Mouse (Mus musculus): Measurements from ENCODE around the gene Hist2h2bb. TPM values are rescaled to one million over a fixed set of nuclear protein-coding genes. Genes with fewer than 3 reads are reported as not detected.
"Not testable (repeated sequence)": the region's sequence is repeated elsewhere in the genome, so short reads cannot be mapped to it uniquely, and the experiment has no call there.

Hist2h2bb gene
- 10 to 100 TPM; 15.3 to 27.5 TPM for total RNA-seq (2021)
- long read RNA-seq, experiment 1, result 0 reads
- long read RNA-seq, experiment 2, result 0 reads

DNA sequence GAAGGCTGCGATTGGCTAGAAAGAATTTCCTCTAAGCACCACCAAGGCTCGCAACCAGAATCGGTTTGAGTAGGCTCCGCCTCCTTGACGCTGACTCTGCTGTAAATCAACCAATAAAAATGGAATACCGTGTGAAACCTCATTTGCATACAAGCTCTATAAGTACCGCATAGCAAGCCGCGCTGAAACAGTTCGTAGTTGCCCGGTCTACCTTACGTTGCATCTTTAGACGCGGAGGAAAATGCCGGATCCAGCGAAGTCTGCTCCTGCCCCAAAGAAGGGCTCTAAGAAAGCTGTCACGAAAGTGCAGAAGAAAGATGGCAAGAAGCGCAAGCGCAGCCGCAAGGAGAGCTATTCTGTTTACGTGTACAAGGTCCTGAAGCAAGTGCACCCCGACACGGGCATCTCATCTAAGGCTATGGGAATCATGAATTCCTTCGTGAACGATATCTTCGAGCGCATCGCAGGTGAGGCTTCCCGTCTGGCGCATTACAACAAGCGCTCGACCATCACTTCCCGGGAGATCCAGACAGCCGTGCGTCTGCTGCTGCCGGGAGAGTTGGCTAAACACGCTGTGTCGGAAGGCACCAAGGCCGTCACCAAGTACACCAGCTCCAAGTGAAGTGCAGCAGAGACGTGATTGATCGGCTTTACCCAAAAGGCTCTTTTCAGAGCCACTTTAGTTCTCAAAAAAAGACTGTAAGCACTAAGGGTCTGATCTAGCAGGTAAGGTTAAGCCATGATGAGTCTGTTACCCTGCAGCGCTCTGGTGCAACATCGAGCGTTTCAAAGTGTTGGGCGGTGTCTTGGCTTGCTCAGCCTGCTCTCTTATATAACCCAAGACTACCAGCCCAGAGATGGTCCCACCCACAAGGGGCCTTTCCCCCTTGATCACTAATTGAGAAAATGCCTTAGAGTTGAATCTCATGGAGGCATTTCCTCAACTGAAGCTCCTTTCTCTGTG is at the start of gene Hist2h2bb:
TSS of gene Hist2h2bb (plus strand) at position 242 of the 964 bp plus-strand sequence.
- DNase-seq (ENCODE audit: low spot score), result peak; percentile 92

GRCm38 (mm10) chr3:96220131-96220764 is 49.3 kb upstream of the Hist2h2bb start:
- not testable (repeated sequence) for DNase-seq (ENCODE audit: low spot score)

- peak; percentile 89 for DNase-seq (ENCODE audit: low spot score)
Measured at GRCm38 (mm10) chr3:96220765-96221639, 48.5 kb upstream of the Hist2h2bb start, which contains the start of the genes Hist2h2ac and Hist2h2be. Gene Hist2h2ac, minus strand, starts transcription at chr3:96220880. Gene Hist2h2be, plus strand, starts transcription at chr3:96221119.

- DNase-seq (ENCODE audit: low spot score), result no peak
Measured at GRCm38 (mm10) chr3:96221640-96222038, 47.9 kb upstream of the Hist2h2bb start.

GRCm38 (mm10) chr3:96222774-96223173 is 46.8 kb upstream of the Hist2h2bb start:
- DNase-seq (ENCODE audit: low spot score), result no peak

DNA sequence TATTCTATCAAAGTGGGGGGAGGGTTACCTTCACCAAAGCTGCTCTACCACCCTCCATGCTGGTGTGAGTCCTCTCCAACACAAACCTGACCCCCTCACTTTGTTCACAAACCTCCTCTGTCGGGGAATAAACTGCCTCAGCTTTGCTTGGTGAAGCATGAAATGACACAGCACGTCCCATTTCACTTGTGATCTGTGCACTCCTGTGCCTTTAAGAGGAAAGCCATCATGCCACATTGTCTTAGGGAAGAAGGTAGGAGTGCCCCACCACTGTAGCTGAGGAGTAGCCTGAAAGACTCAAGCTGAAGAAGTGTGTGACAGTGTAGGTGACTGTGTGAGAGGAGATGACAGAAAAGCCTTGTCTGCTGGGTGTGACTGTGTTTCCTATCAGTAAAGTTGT is 44.1 kb upstream of the Hist2h2bb start:
- no peak for DNase-seq (ENCODE audit: low spot score)

DNA sequence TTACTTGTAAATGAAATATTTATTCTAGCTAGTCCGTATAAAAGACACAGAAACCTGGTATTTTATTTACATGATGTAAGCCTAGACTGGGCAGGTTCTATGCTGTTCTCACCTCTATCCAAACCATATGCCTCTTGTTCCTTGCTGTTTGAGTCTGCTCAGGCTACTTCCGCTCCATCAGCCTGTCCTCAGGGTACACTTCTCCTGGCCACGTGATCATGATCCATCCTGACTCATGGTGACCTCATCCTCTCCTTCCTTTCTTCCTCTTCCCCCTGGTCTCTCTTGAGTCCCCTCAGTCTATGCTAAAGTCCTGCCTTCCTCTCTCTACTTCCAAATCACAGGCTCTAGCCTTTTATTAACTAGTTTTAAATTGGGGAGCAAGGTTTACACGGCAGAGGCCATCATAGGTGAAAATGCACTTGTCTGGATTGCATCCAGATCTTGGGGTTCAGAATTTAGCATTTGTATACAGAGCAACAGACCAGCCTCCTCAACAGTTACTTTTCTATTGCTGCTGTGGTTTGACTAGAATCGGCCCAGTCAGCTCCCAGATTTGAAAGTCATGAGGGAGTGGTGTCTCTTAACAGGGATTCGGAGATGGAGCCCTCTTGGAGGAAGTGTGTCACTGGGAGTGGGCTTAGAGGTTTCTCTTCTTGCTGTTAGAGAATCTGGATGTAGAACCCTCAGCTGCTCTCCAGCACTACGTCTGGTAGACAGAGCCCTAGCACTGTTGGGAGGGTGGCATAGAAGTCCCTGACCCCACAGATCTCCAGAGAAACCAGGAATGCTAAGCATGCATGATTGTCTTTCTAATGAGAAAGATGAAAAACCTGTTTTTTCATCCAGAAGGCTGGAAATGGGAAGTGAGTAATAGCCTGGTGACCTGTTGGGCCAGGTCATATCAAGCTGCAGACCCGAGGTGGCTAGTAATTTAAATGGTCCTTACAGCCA is 42.6 kb upstream of the Hist2h2bb start:
- no peak for DNase-seq (ENCODE audit: low spot score)

- no peak for DNase-seq (ENCODE audit: low spot score)
Measured at GRCm38 (mm10) chr3:96228828-96229227, 40.7 kb upstream of the Hist2h2bb start.

DNA sequence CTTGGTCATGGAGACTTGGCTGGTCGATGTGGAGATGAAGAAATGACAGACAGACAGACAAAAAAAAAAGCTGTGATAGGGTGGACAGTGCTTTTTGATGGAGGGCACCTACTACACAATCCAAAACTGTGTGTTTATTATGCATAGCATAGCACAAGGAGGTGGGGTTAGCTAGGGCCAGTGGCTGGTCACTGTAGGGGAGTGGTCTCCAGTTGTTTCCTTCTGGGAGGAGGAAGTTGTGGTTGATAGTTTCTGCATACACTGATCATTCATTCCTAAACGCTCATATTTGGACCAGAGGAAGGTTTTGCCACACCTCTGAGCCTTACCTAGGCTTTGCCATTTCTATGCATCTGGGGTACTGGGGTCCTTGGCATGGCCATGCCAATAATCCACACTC is 39.1 kb upstream of the Hist2h2bb start:
- no peak for DNase-seq (ENCODE audit: low spot score)

GRCm38 (mm10) chr3:96230910-96231757 is 38.4 kb upstream of the Hist2h2bb start:
- no peak for DNase-seq (ENCODE audit: low spot score)

DNA sequence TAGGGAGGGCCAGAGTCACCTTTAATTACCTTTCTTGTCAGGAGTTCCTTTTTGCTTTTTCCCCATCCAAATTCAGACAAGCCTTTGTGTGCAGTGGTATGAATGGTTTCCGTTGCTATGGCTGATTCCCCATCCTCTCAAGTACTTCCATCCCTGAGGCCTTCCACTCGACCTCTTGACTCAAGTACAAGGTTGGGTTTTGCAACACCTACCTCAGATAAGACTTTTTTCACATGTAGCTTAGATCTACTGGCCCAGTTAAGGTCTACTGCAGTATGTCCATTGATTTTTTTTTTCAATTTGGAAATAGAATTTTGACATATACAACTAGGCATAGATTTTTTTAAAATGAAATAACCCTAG is 37.8 kb upstream of the Hist2h2bb start:
- DNase-seq (ENCODE audit: low spot score), result no peak

- DNase-seq (ENCODE audit: low spot score), result no peak
Measured at GRCm38 (mm10) chr3:96234914-96235313, 34.6 kb upstream of the Hist2h2bb start.

- no peak for DNase-seq (ENCODE audit: low spot score)
Measured at GRCm38 (mm10) chr3:96235836-96236235, 33.7 kb upstream of the Hist2h2bb start.

- DNase-seq (ENCODE audit: low spot score), result no peak
Measured at GRCm38 (mm10) chr3:96236834-96237334, 32.7 kb upstream of the Hist2h2bb start.

- DNase-seq (ENCODE audit: low spot score), result no peak
Measured at GRCm38 (mm10) chr3:96237335-96237903, 32.1 kb upstream of the Hist2h2bb start.

DNA sequence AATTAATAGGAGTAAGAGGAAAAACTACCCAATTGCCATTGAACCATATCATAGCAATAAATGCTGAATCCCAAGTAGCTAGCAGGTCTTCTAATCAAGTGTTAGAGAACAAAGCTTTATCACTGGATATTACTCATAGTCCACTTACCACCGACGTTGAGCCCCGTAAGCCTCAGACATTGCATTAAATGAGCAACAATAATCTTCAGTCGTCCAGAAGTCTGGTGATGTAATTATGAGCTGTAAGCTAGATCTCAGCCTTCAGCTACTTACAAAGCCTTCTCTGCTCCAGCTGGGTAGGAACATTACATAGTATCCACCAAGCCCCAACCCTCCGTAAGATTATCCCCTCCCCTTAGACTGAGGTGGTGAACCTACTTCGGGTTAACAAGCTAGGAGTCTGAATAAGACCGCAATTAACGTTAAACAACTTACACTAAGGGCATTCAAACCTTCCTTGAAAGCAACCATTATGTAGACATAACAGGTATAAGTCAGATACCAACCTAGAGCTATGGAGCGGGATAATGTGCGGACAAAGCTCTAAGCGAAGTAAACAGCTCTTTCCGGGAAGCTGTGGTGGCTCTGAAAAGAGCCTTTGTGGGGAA is 31.5 kb upstream of the Hist2h2bb start:
- DNase-seq (ENCODE audit: low spot score), result no peak

DNA sequence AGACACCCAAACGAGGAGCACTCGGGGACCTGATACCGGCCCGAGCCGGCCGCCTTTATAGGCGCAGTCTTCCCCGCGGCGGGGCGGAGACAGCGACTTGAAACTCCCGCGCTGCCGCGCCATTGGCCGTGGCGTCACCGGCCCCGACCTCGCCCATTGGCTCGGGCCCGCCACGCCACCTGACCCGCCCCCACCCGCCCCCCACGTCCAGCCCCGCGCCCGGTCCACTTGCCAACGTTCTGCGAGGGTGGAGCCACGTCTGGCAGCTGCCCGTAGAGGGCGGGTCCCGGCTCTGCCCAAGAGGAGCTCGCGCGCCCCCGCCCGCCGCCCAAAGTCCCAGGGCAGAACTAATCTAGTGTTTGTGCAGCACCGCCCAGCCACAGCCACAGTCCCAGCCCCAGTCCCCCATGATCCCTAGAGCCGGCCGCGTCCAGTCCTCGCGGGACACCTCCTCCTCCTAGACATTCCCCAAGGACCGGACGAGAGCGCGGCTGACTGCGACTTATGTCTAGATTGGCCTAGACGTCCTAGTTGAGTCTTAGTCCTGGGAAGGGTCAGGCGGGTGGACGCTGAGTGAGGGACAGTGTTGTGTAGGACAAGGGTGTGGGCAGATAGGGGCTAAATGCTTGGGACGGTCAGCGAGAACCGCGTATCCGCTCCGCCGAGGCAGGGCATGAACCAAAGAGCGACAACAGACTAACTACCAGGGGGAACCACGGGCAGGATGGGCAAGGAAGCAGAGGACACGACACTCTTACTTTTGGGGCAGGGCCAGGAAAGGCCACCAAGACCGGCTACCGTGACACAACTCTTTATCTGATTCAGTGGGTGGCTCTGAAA is 30.4 kb upstream of the Hist2h2bb start, which contains the start of gene Hist2h3c2:
TSS of gene Hist2h3c2 (minus strand) at position 174 of the 840 bp plus-strand sequence.
- DNase-seq (ENCODE audit: low spot score), result not testable (repeated sequence)
